Mouse (Mus musculus): ENCODE measurements around the gene Ptprd. TPM values are rescaled to one million over a fixed set of nuclear protein-coding genes. Genes with fewer than 3 reads are reported as not detected.
A peak's percentile ranks its signal among the peaks of the same experiment; 100 is the strongest.

Ptprd gene
- total RNA-seq, 1 experiment = 1.3 TPM

DNA sequence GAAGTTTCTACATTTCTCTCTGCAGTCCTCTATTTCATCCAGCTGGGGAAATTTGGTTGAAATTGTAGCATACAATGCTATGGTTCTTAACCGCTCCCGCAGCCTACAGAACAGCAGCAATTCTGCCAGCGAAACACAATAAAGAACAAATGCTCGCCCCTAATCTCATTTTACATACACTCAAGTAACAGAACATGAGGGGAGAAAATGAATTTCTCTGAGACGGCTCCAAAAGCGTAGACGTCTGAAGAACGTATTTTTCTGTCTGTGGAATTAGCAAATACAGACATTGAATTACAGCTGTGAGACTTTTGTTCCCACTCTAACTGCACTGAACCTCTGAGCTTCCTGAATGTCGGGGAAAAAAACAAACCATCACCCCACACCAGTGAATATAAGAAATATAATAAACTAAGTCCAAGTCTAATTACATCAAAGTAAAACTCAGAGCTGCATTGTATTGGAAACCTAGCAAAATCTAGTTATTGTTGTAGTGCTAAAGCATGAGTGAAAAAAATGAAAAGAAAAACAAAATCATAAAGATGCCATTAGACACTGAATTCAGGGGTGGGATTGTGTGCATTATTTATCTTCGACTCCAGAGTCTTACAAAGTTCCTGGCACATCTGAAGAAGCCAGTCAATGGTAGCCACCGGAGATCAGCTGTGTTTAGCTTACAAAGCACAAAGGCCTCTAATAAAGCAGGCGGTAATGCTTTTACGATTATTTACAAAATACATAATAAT, 2187.8 kb downstream of the Ptprd start:
- H3K4me3 ChIP-seq (ENCODE audit: insufficient read depth in 1 of 2, low read depth in 1 of 2, low read length in 2 of 2, poor library complexity in 1 of 2, severe bottlenecking in 1 of 2) = no peak overlapping the region
- H3K36me3 ChIP-seq (ENCODE audit: control insufficient read depth, insufficient read depth, low read length, poor library complexity, severe bottlenecking) = no peaks in the 10 kb centered on the region
- no peak for DNase-seq (ENCODE audit: low read depth, low spot score)
- in situ Hi-C loops (cut with MboI; ENCODE audit: low sequenced_read_pairs in 2 of 2, unreplicated experiment in 2 of 2) = no loop called here
- H3K9ac ChIP-seq (ENCODE audit: insufficient read depth, low read depth, low read length, poor library complexity, severe bottlenecking) = no peak overlapping the region
- H3K27ac ChIP-seq (ENCODE audit: insufficient read depth, low read depth, low read length, poor library complexity, severe bottlenecking) = no peak overlapping the region
- no peak for TF ChIP-seq ZC3H11A (IDR thresholded peaks at IDR 0.05; ENCODE audit: borderline replicate concordance, low read depth, low read length)
- TF ChIP-seq HCFC1 (IDR thresholded peaks at IDR 0.05; ENCODE audit: borderline replicate concordance, insufficient read depth, low read length) = no peak
- no peaks in the 10 kb centered on the region for H3K4me1 ChIP-seq (ENCODE audit: control insufficient read depth in 2 of 2, insufficient read depth in 2 of 2, low read length in 2 of 2, poor library complexity in 1 of 2)
- no peaks in the 10 kb centered on the region for H3K9me3 ChIP-seq (ENCODE audit: control insufficient read depth, insufficient read depth, low read depth, low read length)

DNA sequence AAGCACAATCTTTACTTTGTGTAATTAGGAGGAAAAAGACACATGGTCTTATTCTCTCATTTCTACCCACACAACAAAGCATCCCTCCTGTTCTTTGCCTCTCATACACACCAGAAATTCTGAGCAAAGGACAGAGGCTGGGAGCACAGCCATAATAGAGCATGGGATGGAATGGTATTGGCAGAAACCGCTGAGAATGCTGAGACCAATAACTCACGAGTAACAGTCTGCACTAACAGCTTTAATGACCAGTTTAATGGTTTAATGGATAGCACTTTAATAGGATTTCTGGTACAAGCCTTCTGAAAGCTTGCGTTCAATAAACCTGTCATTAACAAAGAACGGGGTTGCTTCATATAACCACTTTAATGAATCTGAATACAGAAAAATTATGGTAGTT, 2190.1 kb downstream of the Ptprd start:
- TF ChIP-seq HCFC1 (IDR thresholded peaks at IDR 0.05; ENCODE audit: borderline replicate concordance, insufficient read depth, low read length) = no peak
- TF ChIP-seq ZNF384 (IDR thresholded peaks at IDR 0.05; ENCODE audit: low read depth, low read length) = no peak
- no peak for TF ChIP-seq MAFK (IDR thresholded peaks at IDR 0.05; ENCODE audit: insufficient read depth, low read depth, low read length)
- TF ChIP-seq CHD2 (IDR thresholded peaks at IDR 0.05; ENCODE audit: low read depth, low read length) = no peak
- no peak for TF ChIP-seq ZC3H11A (IDR thresholded peaks at IDR 0.05; ENCODE audit: borderline replicate concordance, low read depth, low read length)
- DNase-seq (ENCODE audit: low read depth, low spot score) = no peak
- Histone ChIP-seq H3K27ac (ENCODE audit: insufficient read depth, low read depth, low read length, poor library complexity, severe bottlenecking) (no peak overlapping the region), H3K9ac (ENCODE audit: insufficient read depth, low read depth, low read length, poor library complexity, severe bottlenecking) (no peak overlapping the region), H3K4me3 (ENCODE audit: insufficient read depth in 1 of 2, low read depth in 1 of 2, low read length in 2 of 2, poor library complexity in 1 of 2, severe bottlenecking in 1 of 2) (no peak overlapping the region), H3K4me1 (ENCODE audit: control insufficient read depth in 2 of 2, insufficient read depth in 2 of 2, low read length in 2 of 2, poor library complexity in 1 of 2) (no peaks in the 10 kb centered on the region), H3K36me3 (ENCODE audit: control insufficient read depth, insufficient read depth, low read length, poor library complexity, severe bottlenecking) (no peaks in the 10 kb centered on the region), H3K9me3 (ENCODE audit: control insufficient read depth, insufficient read depth, low read depth, low read length) (no peaks in the 10 kb centered on the region)
- in situ Hi-C loops (cut with MboI; ENCODE audit: low sequenced_read_pairs in 2 of 2, unreplicated experiment in 2 of 2) = no loop called here

DNA sequence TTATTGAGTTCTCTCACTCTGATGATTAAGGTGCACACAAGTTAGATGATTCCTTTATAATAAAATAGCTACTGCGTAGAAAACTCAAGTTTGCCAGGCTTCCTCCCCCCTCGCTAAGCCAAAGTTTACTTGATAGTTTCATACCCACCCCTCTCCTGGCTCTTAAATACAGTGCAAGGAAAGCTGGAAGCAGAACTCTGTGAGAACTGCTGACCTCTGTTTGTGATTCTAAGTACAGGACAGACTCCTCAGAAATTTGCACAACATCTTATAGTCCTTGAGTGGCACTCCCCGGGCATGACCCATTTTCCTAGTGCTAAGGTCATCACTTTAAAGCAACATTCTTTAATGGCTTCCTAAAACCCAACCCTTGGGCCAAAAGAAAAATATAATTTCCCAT, 2196.7 kb downstream of the Ptprd start:
- H3K4me3 ChIP-seq (ENCODE audit: insufficient read depth in 1 of 2, low read depth in 1 of 2, low read length in 2 of 2, poor library complexity in 1 of 2, severe bottlenecking in 1 of 2) = no peak overlapping the region; a peak in 1 of 4 replicates
- peaks cover 9 to 18% of the 10 kb centered on the region in 2 experiments for H3K4me1 ChIP-seq (ENCODE audit: control insufficient read depth in 2 of 2, insufficient read depth in 2 of 2, low read length in 2 of 2, poor library complexity in 1 of 2)
- no peak overlapping the region for H3K9ac ChIP-seq (ENCODE audit: insufficient read depth, low read depth, low read length, poor library complexity, severe bottlenecking)
- TF ChIP-seq CHD2 (IDR thresholded peaks at IDR 0.05; ENCODE audit: low read depth, low read length) = no peak
- no peak for TF ChIP-seq MAFK (IDR thresholded peaks at IDR 0.05; ENCODE audit: insufficient read depth, low read depth, low read length)
- TF ChIP-seq HCFC1 (IDR thresholded peaks at IDR 0.05; ENCODE audit: borderline replicate concordance, insufficient read depth, low read length) = no peak
- no peak for TF ChIP-seq ZC3H11A (IDR thresholded peaks at IDR 0.05; ENCODE audit: borderline replicate concordance, low read depth, low read length)
- TF ChIP-seq ZNF384 (IDR thresholded peaks at IDR 0.05; ENCODE audit: low read depth, low read length) = no peak
- H3K36me3 ChIP-seq (ENCODE audit: control insufficient read depth, insufficient read depth, low read length, poor library complexity, severe bottlenecking) = no peaks in the 10 kb centered on the region
- peak overlapping the region; percentile 53; the same call in 1 of the 2 replicates for H3K27ac ChIP-seq (ENCODE audit: insufficient read depth, low read depth, low read length, poor library complexity, severe bottlenecking)
- DNase-seq (ENCODE audit: low read depth, low spot score) = no peak
- H3K9me3 ChIP-seq (ENCODE audit: control insufficient read depth, insufficient read depth, low read depth, low read length) = no peaks in the 10 kb centered on the region
- in situ Hi-C loops (cut with MboI; ENCODE audit: low sequenced_read_pairs in 2 of 2, unreplicated experiment in 2 of 2) = no loop called here

DNA sequence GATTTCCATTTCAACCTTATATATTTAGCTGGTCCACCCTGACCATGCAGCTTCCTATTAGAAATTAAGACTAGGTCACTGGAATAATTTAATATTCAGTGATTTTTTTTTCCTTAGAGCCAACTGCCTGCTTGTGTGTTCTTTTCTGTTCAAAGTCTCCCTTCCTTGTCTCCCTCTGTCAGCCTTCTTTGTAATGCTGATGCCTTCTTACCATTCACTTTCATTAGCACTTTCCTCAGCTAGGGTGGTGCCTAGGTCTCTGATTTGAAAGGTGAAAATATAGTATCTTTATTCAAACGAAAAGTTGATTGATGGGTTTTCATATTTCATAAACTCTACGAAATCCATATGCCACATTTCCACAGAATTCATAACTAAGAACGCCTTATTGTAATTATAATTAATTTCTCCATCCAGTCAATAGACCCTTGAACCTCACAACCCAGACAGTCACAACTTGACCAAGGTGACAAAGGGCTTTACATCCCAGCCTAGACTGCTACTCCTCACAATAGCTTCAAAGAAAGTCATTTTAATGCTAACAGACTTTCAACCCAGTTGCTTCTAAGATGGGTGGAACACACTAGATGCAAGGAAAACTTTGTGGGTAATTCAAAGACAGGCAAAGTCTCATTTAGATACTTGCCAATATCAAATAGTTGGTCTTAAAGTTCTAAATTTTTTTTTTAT, 2197.5 kb downstream of the Ptprd start:
- no peaks in the 10 kb centered on the region for H3K36me3 ChIP-seq (ENCODE audit: control insufficient read depth, insufficient read depth, low read length, poor library complexity, severe bottlenecking)
- H3K9me3 ChIP-seq (ENCODE audit: control insufficient read depth, insufficient read depth, low read depth, low read length) = no peaks in the 10 kb centered on the region
- H3K9ac ChIP-seq (ENCODE audit: insufficient read depth, low read depth, low read length, poor library complexity, severe bottlenecking) = no peak overlapping the region
- H3K27ac ChIP-seq (ENCODE audit: insufficient read depth, low read depth, low read length, poor library complexity, severe bottlenecking) = peak overlapping the region; percentile 47; the same call in 1 of the 2 replicates
- H3K4me3 ChIP-seq (ENCODE audit: insufficient read depth in 1 of 2, low read depth in 1 of 2, low read length in 2 of 2, poor library complexity in 1 of 2, severe bottlenecking in 1 of 2) = no peak overlapping the region; a peak in 1 of 4 replicates
- H3K4me1 ChIP-seq (ENCODE audit: control insufficient read depth in 2 of 2, insufficient read depth in 2 of 2, low read length in 2 of 2, poor library complexity in 1 of 2) = peaks cover 9 to 18% of the 10 kb centered on the region in 2 experiments
- TF ChIP-seq CHD2 (IDR thresholded peaks at IDR 0.05; ENCODE audit: low read depth, low read length) = no peak
- TF ChIP-seq ZC3H11A (IDR thresholded peaks at IDR 0.05; ENCODE audit: borderline replicate concordance, low read depth, low read length) = no peak
- TF ChIP-seq HCFC1 (IDR thresholded peaks at IDR 0.05; ENCODE audit: borderline replicate concordance, insufficient read depth, low read length) = no peak
- no peak for TF ChIP-seq ZNF384 (IDR thresholded peaks at IDR 0.05; ENCODE audit: low read depth, low read length)
- no peak for TF ChIP-seq MAFK (IDR thresholded peaks at IDR 0.05; ENCODE audit: insufficient read depth, low read depth, low read length)
- peak; percentile 51 for DNase-seq (ENCODE audit: low read depth, low spot score)
- in situ Hi-C loops (cut with MboI; ENCODE audit: low sequenced_read_pairs in 2 of 2, unreplicated experiment in 2 of 2) = no loop called here
